Mouse (Mus musculus): ENCODE measurements around the gene B4gat1. TPM values are rescaled to one million over a fixed set of nuclear protein-coding genes. Genes with fewer than 3 reads are reported as not detected.
"Not testable (repeated sequence)": the region's sequence is repeated elsewhere in the genome, so short reads cannot be mapped to it uniquely, and the experiment has no call there.

B4gat1 gene
- total RNA-seq, 2 experiments from 2014 or later = 0.68 TPM; not detected in 1

DNA sequence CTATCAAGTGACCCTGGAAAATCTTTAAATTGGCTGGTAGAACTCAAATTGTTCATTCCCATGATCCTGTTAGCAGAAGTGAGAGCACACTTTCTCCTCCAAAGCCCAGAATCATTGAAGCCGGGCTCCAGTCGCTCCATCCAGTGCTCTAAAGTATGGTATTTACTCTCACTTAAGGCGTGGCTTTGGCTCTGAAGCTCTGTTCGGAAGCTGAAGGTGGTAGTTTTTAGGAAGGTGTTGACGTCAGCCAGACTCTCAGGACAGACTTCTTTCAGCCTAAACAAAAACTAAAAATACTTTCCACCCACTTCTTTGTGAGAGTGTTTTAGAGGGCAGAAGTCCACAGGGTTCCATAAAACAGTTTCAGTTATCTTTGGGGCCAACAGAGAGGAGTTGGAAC lies 34.9 kb downstream of the B4gat1 start:
- no peak for ATAC-seq (replicated peaks; ENCODE audit: low FRiP score, poor library complexity, severe bottlenecking)

DNA sequence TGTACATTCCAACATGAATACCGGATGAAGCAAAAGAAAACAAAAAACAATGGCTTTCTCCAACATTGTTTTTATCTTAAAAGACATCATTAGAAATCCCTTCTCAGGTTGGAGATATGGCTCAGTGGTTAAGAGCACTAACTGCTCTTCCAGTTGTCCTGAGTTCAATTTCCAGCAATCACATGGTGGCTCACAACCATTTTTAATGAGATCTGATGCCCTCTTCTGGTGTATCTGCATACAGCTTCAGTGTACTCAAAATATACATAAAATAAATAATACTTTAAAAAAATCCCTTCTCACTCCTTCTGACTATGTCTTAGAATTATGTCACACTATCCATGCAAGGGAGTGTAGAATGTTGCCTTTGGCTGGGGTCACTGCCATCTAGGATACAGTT lies 40.7 kb downstream of the B4gat1 start:
- no peak for ATAC-seq (replicated peaks; ENCODE audit: low FRiP score, poor library complexity, severe bottlenecking)

DNA sequence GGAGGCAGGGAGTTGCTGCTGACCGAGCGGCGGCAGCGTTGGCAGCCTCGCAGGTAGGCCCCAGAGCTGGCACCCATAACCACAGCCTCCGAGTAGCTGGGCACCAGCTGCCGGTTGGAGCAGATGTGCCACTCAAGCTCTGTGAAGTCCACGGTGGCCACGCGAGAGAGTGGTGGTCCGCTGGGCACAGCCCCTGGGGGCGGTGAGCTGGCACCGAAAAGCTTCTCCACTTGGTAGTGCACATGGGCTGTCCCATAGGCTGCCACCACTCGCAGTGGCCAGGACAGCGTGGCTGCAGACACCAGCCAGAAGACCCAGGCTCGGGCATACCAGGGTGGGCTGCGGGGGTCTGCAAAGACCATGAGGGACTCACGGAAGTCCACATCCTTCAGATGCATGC lies 43.4 kb downstream of the B4gat1 start:
- ATAC-seq (replicated peaks; ENCODE audit: low FRiP score, poor library complexity, severe bottlenecking) = no peak

DNA sequence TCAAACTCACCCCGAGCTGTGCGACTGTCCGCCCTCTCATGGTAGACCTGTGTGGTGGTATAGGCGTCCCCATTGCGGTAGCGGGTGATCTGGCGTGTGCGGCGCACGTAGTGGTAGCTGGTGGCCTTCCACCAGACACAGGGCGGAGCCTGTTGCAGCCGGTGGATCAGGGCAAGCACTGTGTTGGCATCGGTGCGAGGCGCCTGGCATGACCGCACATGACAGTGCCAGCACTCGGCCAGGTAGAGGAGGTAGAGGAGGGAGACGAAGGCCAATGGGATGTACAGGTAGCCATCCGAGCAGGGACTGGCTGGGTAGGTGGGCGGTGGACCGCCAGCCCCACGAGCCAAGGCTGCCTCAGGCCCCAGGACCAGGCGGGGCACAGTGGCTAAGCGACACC lies 44.0 kb downstream of the B4gat1 start:
- no peak for ATAC-seq (replicated peaks; ENCODE audit: low FRiP score, poor library complexity, severe bottlenecking)

DNA sequence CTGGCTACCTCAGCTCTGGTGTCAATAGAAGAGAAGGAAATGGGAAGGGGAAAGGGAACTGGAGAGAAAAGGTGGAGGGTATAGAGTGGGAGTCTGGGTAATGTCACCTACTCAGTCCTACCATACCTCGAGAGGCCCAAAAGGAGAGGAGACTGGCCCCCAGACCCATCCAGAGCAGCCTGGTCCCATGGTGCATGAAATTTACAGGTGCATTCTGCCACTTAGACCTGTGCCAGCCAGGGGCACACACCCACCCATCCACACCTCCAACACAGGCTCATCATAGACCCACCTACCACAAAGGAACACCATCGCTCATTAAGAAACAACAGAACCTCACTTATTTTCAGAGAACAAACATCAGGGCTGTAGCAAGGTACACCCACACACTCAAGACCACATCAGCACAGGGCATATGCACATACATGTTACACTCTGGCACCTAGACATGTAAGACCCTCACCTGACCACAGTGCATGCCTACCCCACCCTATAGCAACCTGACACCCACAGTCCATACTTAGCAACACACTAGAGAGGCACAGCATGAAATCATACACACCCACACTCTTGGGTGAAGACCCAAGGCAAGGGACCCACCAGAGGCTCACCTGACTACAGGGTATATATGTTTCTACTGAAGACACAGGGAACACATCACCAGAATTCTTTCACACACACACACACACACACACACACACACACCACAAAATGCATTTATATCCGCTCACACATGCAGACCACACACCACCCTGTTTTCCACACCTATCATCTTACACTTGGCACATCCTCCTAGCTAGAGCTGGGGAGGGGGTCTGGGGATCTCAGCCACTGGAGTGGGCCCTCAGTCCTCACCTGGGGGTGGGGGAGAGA lies 45.6 kb downstream of the B4gat1 start:
- ATAC-seq (replicated peaks; ENCODE audit: low FRiP score, poor library complexity, severe bottlenecking) = no peak

DNA sequence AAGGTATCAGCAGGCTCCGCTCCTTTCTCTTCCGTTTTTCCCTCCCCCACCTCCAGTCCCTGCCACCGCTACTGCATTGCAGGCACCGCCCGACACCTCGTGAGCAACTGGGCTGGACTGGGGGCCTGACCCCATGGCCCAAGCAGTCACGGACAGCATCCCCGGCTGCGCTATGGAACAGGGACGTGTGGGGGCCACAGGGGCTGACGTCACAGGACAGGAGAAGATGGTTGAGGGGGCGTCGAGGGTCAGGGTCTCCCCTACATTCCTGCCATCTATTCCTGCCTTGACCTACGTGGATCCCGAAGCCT lies 46.2 kb downstream of the B4gat1 start:
- ATAC-seq (replicated peaks; ENCODE audit: low FRiP score, poor library complexity, severe bottlenecking) = no peak

DNA sequence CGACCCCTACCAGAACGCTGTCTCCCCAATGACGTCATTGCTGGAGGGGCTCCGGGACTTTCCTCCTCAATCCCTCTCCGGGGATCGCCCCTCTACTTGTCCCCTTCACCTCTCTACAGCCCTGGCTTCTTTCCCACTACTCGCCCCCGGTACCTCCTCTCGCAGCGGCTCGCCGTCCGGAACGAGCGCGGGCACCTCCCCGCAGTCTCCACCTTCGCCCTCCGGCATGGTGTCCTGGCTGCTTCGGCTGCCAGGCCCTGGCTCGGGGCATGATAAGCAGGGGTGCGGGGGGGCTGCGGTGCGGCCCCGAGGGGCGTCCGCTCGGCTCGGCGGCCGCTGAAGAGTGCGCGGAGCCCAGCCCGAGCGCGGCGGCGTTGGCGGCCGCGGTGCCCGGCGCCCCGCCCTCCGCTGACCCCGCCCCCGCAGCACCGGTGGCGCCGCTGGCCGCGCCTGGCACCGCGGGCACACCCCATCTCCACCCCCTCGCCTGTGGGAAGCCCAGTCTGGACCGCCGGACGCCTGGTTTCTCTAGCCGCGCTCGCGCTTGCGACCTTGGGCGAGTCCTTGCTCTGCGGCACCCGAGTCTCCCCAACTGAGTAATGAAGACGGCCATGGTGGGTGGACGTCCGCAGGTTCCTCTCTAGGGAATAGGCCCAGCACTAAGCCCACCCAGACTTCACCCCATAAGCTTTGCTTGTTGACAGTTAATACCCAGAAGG lies 46.7 kb downstream of the B4gat1 start, which contains the start of gene Tmem151a:
Gene Tmem151a (minus strand): TSS at position 387 of the 719 bp plus-strand sequence.
- peak; percentile 58 for ATAC-seq (replicated peaks; ENCODE audit: low FRiP score, poor library complexity, severe bottlenecking)

DNA sequence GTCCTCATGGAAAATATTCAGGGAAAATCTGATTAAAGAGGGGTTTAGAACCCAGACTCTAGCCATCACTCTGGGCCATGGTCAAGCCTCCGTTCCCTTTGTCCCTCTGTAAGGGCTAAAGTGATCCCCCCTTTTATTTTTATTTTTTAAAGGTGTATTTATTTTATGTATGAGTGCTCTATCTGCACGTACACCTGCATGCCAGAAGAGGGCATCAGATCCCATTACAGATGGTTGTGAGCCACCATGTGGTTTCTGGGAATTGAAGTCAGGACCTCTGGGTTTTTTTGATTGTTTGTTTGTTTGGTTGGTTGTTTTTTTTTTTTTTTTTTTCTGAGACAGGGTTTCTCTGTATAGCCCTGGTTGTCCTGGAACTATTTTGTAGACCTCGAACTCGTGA lies 47.9 kb downstream of the B4gat1 start:
- ATAC-seq (replicated peaks; ENCODE audit: low FRiP score, poor library complexity, severe bottlenecking) = not testable (repeated sequence)

DNA sequence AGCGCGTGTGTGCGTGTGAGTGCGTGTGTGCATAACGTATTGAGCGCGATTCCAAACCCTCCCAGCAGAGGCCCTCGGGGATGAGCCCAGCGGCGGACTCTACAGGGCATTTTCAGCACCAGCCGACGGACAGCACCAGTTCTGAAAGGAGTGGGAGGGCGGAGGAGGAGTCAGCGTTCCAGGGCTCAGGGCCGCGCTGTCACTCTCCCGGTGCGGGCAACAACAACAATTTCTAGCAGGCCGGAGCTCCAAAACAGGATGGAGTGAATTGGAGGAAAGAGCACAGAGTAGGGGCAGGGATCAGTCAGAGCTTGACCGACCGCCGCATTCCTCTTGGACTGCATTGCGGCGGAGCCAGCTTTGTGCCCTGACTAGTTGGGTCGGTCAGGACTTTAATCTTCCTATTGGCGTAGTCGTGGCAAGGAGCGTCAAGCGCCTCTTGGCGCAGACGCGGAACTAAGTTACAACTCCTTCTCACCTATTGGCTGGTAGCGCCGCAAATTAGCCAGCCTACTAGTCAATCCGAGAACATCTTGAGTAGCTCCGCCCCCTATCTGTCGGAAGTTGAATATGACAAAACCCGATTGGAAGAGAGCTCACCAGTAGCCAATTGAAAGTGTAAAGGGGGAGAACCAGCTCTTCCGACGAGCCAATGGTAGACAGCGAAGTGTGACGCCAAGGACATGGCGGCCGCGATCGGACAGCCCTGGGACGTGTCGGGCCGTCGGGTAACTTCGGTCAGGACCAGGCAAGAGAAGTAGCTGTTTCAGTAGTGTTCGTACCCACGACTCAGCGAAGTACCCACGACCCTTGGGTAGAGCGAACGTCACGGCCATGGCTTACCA lies 49.5 kb downstream of the B4gat1 start, which contains the start of gene Yif1a:
Gene Yif1a (plus strand): TSS at position 655 of the 845 bp plus-strand sequence.
- ATAC-seq (replicated peaks; ENCODE audit: low FRiP score, poor library complexity, severe bottlenecking) = peak; percentile 87

DNA sequence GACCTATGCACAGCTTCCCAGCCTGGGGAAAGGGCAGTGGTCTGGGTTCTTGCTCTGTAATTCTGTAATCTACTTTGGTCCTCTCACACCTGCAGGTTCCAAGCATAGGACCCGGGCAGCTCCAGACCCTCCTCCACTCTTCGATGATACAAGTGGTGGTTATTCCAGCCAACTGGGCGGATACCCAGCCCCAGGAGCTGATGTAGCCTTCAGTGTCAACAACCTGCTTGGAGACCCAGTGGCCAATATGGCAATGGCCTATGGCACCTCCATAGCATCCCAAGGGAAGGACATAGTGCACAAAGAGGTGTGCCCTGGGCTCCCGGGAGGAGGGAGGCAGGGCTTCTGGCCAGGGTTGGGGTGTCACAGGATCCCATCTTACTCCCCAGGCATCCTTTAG lies 50.7 kb downstream of the B4gat1 start:
- no peak for ATAC-seq (replicated peaks; ENCODE audit: low FRiP score, poor library complexity, severe bottlenecking)

Other genes starting within 250 kb of the B4gat1 start
- gene Rbm4, start 244.9 kb upstream of the B4gat1 start, total RNA-seq (2015; ENCODE audit: low replicate concordance) = 41.5 and 67.4 TPM in 2 replicates
- 106 and 172 TPM in 2 replicates for gene Rbm4, start 244.9 kb upstream of the B4gat1 start, total RNA-seq (2017; ENCODE audit: low replicate concordance)
- gene Gm21992, start 227.2 kb upstream of the B4gat1 start, total RNA-seq (2015; ENCODE audit: low replicate concordance) = 13.7 and 83.8 TPM in 2 replicates
- 29.0 and 62.2 TPM in 2 replicates for gene Gm21992, start 227.2 kb upstream of the B4gat1 start, total RNA-seq (2017; ENCODE audit: low replicate concordance)
- 28.1 and 35.3 TPM in 2 replicates for gene Rbm14, start 227.2 kb upstream of the B4gat1 start, total RNA-seq (2015; ENCODE audit: low replicate concordance)
- gene Rbm14, start 227.2 kb upstream of the B4gat1 start, total RNA-seq (2017; ENCODE audit: low replicate concordance) = 27.7 and 27.9 TPM in 2 replicates
- 30.2 and 74.6 TPM in 2 replicates for gene Ccs, start 199.5 kb upstream of the B4gat1 start, total RNA-seq (2015; ENCODE audit: low replicate concordance)
- 63.1 and 81.9 TPM in 2 replicates for gene Ccs, start 199.5 kb upstream of the B4gat1 start, total RNA-seq (2017; ENCODE audit: low replicate concordance)
- gene Ccdc87, start 199.5 kb upstream of the B4gat1 start, total RNA-seq (2015; ENCODE audit: low replicate concordance) = not detected in 2 replicates
- gene Ccdc87, start 199.5 kb upstream of the B4gat1 start, total RNA-seq (2017; ENCODE audit: low replicate concordance) = not detected in 2 replicates
- gene Ctsf, start 183.7 kb upstream of the B4gat1 start, total RNA-seq (2015; ENCODE audit: low replicate concordance) = 22.0 and 71.3 TPM in 2 replicates
- 41.3 and 45.0 TPM in 2 replicates for gene Ctsf, start 183.7 kb upstream of the B4gat1 start, total RNA-seq (2017; ENCODE audit: low replicate concordance)
- not detected in 2 replicates for gene Actn3, start 160.9 kb upstream of the B4gat1 start, total RNA-seq (2015; ENCODE audit: low replicate concordance)
- gene Actn3, start 160.9 kb upstream of the B4gat1 start, total RNA-seq (2017; ENCODE audit: low replicate concordance) = 0.26 and 0.53 TPM in 2 replicates
- 19.8 and 34.0 TPM in 2 replicates for gene Zdhhc24, start 160.2 kb upstream of the B4gat1 start, total RNA-seq (2015; ENCODE audit: low replicate concordance)
- gene Zdhhc24, start 160.2 kb upstream of the B4gat1 start, total RNA-seq (2017; ENCODE audit: low replicate concordance) = 18.0 and 24.9 TPM in 2 replicates
- gene Bbs1, start 132.2 kb upstream of the B4gat1 start, total RNA-seq (2015; ENCODE audit: low replicate concordance) = 0.42 and 4.0 TPM in 2 replicates
- gene Bbs1, start 132.2 kb upstream of the B4gat1 start, total RNA-seq (2017; ENCODE audit: low replicate concordance) = 4.5 and 7.7 TPM in 2 replicates
- gene Dpp3, start 110.5 kb upstream of the B4gat1 start, total RNA-seq (2015; ENCODE audit: low replicate concordance) = 9.0 and 13.0 TPM in 2 replicates
- 9.1 and 15.7 TPM in 2 replicates for gene Dpp3, start 110.5 kb upstream of the B4gat1 start, total RNA-seq (2017; ENCODE audit: low replicate concordance)
- gene Peli3, start 95.7 kb upstream of the B4gat1 start, total RNA-seq (2015; ENCODE audit: low replicate concordance) = not detected in 2 replicates
- not detected in 2 replicates for gene Peli3, start 95.7 kb upstream of the B4gat1 start, total RNA-seq (2017; ENCODE audit: low replicate concordance)
- 4.7 and 8.0 TPM in 2 replicates for gene Mrpl11, start 76.7 kb upstream of the B4gat1 start, total RNA-seq (2015; ENCODE audit: low replicate concordance)
- gene Mrpl11, start 76.7 kb upstream of the B4gat1 start, total RNA-seq (2017; ENCODE audit: low replicate concordance) = 10.5 and 14.1 TPM in 2 replicates
- not detected in 2 replicates for gene Npas4, start 48.5 kb upstream of the B4gat1 start, total RNA-seq (2015; ENCODE audit: low replicate concordance)
- not detected in 2 replicates for gene Npas4, start 48.5 kb upstream of the B4gat1 start, total RNA-seq (2017; ENCODE audit: low replicate concordance)
- gene Slc29a2, start 15.0 kb upstream of the B4gat1 start, total RNA-seq (2015; ENCODE audit: low replicate concordance) = not detected in 2 replicates
- gene Slc29a2, start 15.0 kb upstream of the B4gat1 start, total RNA-seq (2017; ENCODE audit: low replicate concordance) = not detected in 2 replicates
- gene AC124502.3, start 65 bp downstream of the B4gat1 start, total RNA-seq (2015; ENCODE audit: low replicate concordance) = 1.3 and 4.0 TPM in 2 replicates
- gene AC124502.3, start 65 bp downstream of the B4gat1 start, total RNA-seq (2017; ENCODE audit: low replicate concordance) = 2.1 TPM in 1 of 2 replicates, not detected in the other
- 4.6 and 13.0 TPM in 2 replicates for gene Brms1, start 2.5 kb downstream of the B4gat1 start, total RNA-seq (2015; ENCODE audit: low replicate concordance)
- 4.5 and 10.9 TPM in 2 replicates for gene Brms1, start 2.5 kb downstream of the B4gat1 start, total RNA-seq (2017; ENCODE audit: low replicate concordance)
- 0.42 TPM in 1 of 2 replicates, not detected in the other for gene Rin1, start 11.7 kb downstream of the B4gat1 start, total RNA-seq (2015; ENCODE audit: low replicate concordance)
- gene Rin1, start 11.7 kb downstream of the B4gat1 start, total RNA-seq (2017; ENCODE audit: low replicate concordance) = not detected in 2 replicates
- gene Cd248, start 29.3 kb downstream of the B4gat1 start, total RNA-seq (2015; ENCODE audit: low replicate concordance) = not detected in 2 replicates
- not detected in 2 replicates for gene Cd248, start 29.3 kb downstream of the B4gat1 start, total RNA-seq (2017; ENCODE audit: low replicate concordance)
- gene Tmem151a, start 46.7 kb downstream of the B4gat1 start, total RNA-seq (2015; ENCODE audit: low replicate concordance) = not detected in 2 replicates
- gene Tmem151a, start 46.7 kb downstream of the B4gat1 start, total RNA-seq (2017; ENCODE audit: low replicate concordance) = not detected in 2 replicates
- gene Yif1a, start 49.7 kb downstream of the B4gat1 start, total RNA-seq (2015; ENCODE audit: low replicate concordance) = 5.0 and 10.8 TPM in 2 replicates
- gene Yif1a, start 49.7 kb downstream of the B4gat1 start, total RNA-seq (2017; ENCODE audit: low replicate concordance) = 6.2 TPM in 1 of 2 replicates, not detected in the other
- not detected in 2 replicates for gene Cnih2, start 59.7 kb downstream of the B4gat1 start, total RNA-seq (2015; ENCODE audit: low replicate concordance)
- 0.39 TPM in 1 of 2 replicates, not detected in the other for gene Cnih2, start 59.7 kb downstream of the B4gat1 start, total RNA-seq (2017; ENCODE audit: low replicate concordance)
- 12.2 and 13.7 TPM in 2 replicates for gene Rab1b, start 68.2 kb downstream of the B4gat1 start, total RNA-seq (2015; ENCODE audit: low replicate concordance)
- gene Rab1b, start 68.2 kb downstream of the B4gat1 start, total RNA-seq (2017; ENCODE audit: low replicate concordance) = 20.5 and 23.3 TPM in 2 replicates
- gene Klc2, start 79.7 kb downstream of the B4gat1 start, total RNA-seq (2015; ENCODE audit: low replicate concordance) = 10.5 TPM in 1 of 2 replicates, not detected in the other
- gene Klc2, start 79.7 kb downstream of the B4gat1 start, total RNA-seq (2017; ENCODE audit: low replicate concordance) = 0.90 TPM in 1 of 2 replicates, not detected in the other
- 13.4 and 29.2 TPM in 2 replicates for gene Pacs1, start 234.3 kb downstream of the B4gat1 start, total RNA-seq (2015; ENCODE audit: low replicate concordance)
- 6.8 and 15.5 TPM in 2 replicates for gene Pacs1, start 234.3 kb downstream of the B4gat1 start, total RNA-seq (2017; ENCODE audit: low replicate concordance)